In genomic region chr11:119989115-119989564, GRCm38 (mm10) we compare ENCODE assay signal across 8 mouse cellular contexts. TPM values are rescaled to one million over a fixed set of nuclear protein-coding genes. Genes with fewer than 3 reads are reported as not detected.
DNase-seq lines count a peak whose midpoint lies in the region; ATAC-seq and TF ChIP-seq lines count a peak whose summit lies in the region.

No protein-coding gene starts in this region.

- peaks cover 31% of the 10 kb centered on the region for H3K4me1 ChIP-seq in cortical plate, adult 2 months (ENCODE audit: control insufficient read depth, insufficient read depth, low read length)
- H3K4me1 ChIP-seq in heart, embryonic 10.5 days, result peaks cover 36% of the 10 kb centered on the region
- H3K4me1 ChIP-seq in midbrain, embryonic 10.5 days, result peaks cover 39% of the 10 kb centered on the region

- peak; percentile 93 for DNase-seq in heart, adult 11 months
- no peak for DNase-seq in heart, postnatal 25 days (ENCODE audit: low spot score)
- DNase-seq in heart, embryonic 10.5 days (ENCODE audit: low spot score), result peak; percentile 84
- DNase-seq in left cerebral cortex, adult 11 months (ENCODE audit: low spot score), result peak; percentile 65
- peak; percentile 32 for DNase-seq in midbrain, embryonic 10.5 days (ENCODE audit: low spot score)
- DNase-seq in T-cell, adult 2 months (ENCODE audit: low spot score), result no peak

- peak overlapping the region; percentile 86 for H3K27ac ChIP-seq in cortical plate, adult 2 months (ENCODE audit: insufficient read depth, low read length)
- H3K27ac ChIP-seq in heart, embryonic 10.5 days, result peak overlapping the region; percentile 69; the same call in 1 of the 2 replicates
- peak overlapping the region; percentile 74 for H3K27ac ChIP-seq in midbrain, embryonic 10.5 days (replicated peaks)

- H3K4me3 ChIP-seq in cortical plate, adult 2 months (ENCODE audit: insufficient read depth, low read length), result no peak overlapping the region
- no peak overlapping the region for H3K4me3 ChIP-seq in heart, embryonic 10.5 days
- peak overlapping the region; percentile 4; the same call in 1 of the 2 replicates for H3K4me3 ChIP-seq in midbrain, embryonic 10.5 days

- H3K9me3 ChIP-seq in heart, embryonic 10.5 days, result no peaks in the 10 kb centered on the region
- no peaks in the 10 kb centered on the region for H3K9me3 ChIP-seq in midbrain, embryonic 10.5 days (replicated peaks)

- WGBS in heart, embryonic 10.5 days, result 37% methylated on average over 10 of the region's 10 CpGs
- WGBS in midbrain, embryonic 10.5 days, result 47% methylated on average over 10 of the region's 10 CpGs

- ATAC-seq in inflammation-experienced regulatory T-cells, adult 6 months, result no peak

- no peak for TF ChIP-seq CTCF in cortical plate, adult 2 months (IDR thresholded peaks at IDR 0.05; ENCODE audit: extremely low read depth, insufficient read depth, low read length)

- intact Hi-C loops in heart, postnatal 25 days (cut with DNase I), result loop anchor here (10.0 kb wide), 1 partner anchor 484 kb away; no protein-coding TSS in a partner anchor

- peaks cover 7% of the 10 kb centered on the region; the same call in 1 of the 2 replicates for H3K36me3 ChIP-seq in heart, embryonic 10.5 days
- H3K36me3 ChIP-seq in midbrain, embryonic 10.5 days, result peaks cover 8% of the 10 kb centered on the region

- H3K27me3 ChIP-seq in heart, embryonic 10.5 days (ENCODE audit: insufficient read depth, poor library complexity, severe bottlenecking), result no peaks in the 10 kb centered on the region
- no peaks in the 10 kb centered on the region for H3K27me3 ChIP-seq in midbrain, embryonic 10.5 days (ENCODE audit: low read depth, poor library complexity, severe bottlenecking)

- 0 out of 2 replicates have a peak, but pooled peaks have one; percentile 16 for TF ChIP-seq POLR2A in cortical plate, adult 2 months (IDR thresholded peaks at IDR 0.05; ENCODE audit: extremely low read depth, insufficient read depth, low read length)

RNA-seq across cellular contexts. Expression of gene Baiap2, which starts 46.6 kb away (rescaled TPM):
- total RNA-seq in heart, postnatal 25 days (2021), result 1 to 10 TPM; 7.1 to 8.0 TPM
- 234 and 253 TPM in 2 replicates for polyA plus RNA-seq in cortical plate, adult 2 months (2012; rRNA removed)
- 11.6 and 13.1 TPM in 2 replicates for polyA plus RNA-seq in heart, embryonic 10.5 days (2016; fragmentation: Nextera tagmentation; extraction: Ambion mirVana)
- 9.4 and 11.3 TPM in 2 replicates for polyA plus RNA-seq in midbrain, embryonic 10.5 days (2016; fragmentation: Nextera tagmentation; extraction: Ambion mirVana)
- 10 to 100 TPM in 1 of 3 experiments, 1 to 10 TPM in 2; 8.1 to 12.1 (median 9.6) TPM for polyA plus RNA-seq in inflammation-experienced regulatory T-cells, adult 6 months (2017; shearing (Covaris generic))

RNA-seq across cellular contexts. Expression of gene Aatk, which starts 57.8 kb away (rescaled TPM):
- 1 to 10 TPM; 4.3 to 4.7 TPM for total RNA-seq in heart, postnatal 25 days (2021)
- polyA plus RNA-seq in cortical plate, adult 2 months (2012; rRNA removed), result 208 and 235 TPM in 2 replicates
- 0.51 and 0.58 TPM in 2 replicates for polyA plus RNA-seq in heart, embryonic 10.5 days (2016; fragmentation: Nextera tagmentation; extraction: Ambion mirVana)
- polyA plus RNA-seq in midbrain, embryonic 10.5 days (2016; fragmentation: Nextera tagmentation; extraction: Ambion mirVana), result 1.2 and 1.9 TPM in 2 replicates
- not detected for polyA plus RNA-seq in inflammation-experienced regulatory T-cells, adult 6 months (2017; shearing (Covaris generic))

Comparison
In these comparisons a context has a peak if more than half of its experiments do, and no peak if none do; other contexts are left out.
1. DNase-seq: peak in heart, adult 11 months (single experiment), heart, embryonic 10.5 days (single experiment), left cerebral cortex, adult 11 months (single experiment) and midbrain, embryonic 10.5 days (single experiment); none in heart, postnatal 25 days (single experiment) and T-cell, adult 2 months (single experiment).
2. RNA of gene Baiap2, which starts 46.6 kb away (polyA plus RNA-seq): 234 to 253 TPM in cortical plate, adult 2 months; 11.6 to 13.1 TPM in heart, embryonic 10.5 days, 9.4 to 11.3 TPM in midbrain, embryonic 10.5 days and 8.1 to 12.1 TPM in inflammation-experienced regulatory T-cells, adult 6 months; every median in the first group is over 10 times any median in the second.
3. RNA of gene Aatk, which starts 57.8 kb away (polyA plus RNA-seq): 208 to 235 TPM in cortical plate, adult 2 months; 1.2 to 1.9 TPM in midbrain, embryonic 10.5 days, 0.51 to 0.58 TPM in heart, embryonic 10.5 days and not detected in inflammation-experienced regulatory T-cells, adult 6 months; every median in the first group is over 10 times any median in the second.
4. Peak in every context shown above with its lines, with median percentiles within 50 percentile points of each other: H3K27ac ChIP-seq.